Mouse (Mus musculus): ENCODE data around the gene Rac2. TPM values are rescaled to one million over a fixed set of nuclear protein-coding genes. Genes with fewer than 3 reads are reported as not detected.

Gene Rac2
- total RNA-seq, 1 experiment from 2014 or later: 9.0 TPM

GRCm38 (mm10) chr15:78547415-78548335 lies 24.9 kb downstream of the Rac2 start:
- DNase-seq: peak; percentile 58

- DNase-seq: peak; percentile 34
These were observed 26.5 kb downstream of the Rac2 start for GRCm38 (mm10) chr15:78546060-78546459.

DNA sequence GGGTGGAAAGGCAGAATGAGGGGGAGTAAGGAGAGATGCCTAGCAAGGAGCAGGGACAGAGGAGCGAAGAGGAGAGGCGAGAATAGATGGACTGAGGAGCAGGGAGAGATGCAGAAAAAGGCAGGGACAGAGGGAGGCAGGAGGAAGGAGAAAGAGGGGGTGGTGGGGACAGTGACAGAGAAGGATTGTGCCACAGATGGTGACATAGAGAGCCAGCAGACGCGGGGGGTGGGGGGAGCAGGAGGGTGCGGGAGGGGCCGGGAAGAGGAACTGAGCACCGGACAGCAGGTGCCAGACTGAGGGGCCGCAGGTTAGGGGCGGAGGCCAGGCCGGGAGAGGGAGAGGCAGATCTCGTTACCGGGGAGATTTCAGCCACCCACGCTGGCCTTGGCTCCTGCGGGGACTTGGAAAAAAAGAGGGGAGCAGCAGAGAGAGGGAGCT lies 28.0 kb downstream of the Rac2 start, which contains the start of gene Sstr3:
Gene Sstr3, minus strand, starts transcription at position 125 of the 441 bp plus-strand sequence.
- DNase-seq: peak; percentile 70

DNA sequence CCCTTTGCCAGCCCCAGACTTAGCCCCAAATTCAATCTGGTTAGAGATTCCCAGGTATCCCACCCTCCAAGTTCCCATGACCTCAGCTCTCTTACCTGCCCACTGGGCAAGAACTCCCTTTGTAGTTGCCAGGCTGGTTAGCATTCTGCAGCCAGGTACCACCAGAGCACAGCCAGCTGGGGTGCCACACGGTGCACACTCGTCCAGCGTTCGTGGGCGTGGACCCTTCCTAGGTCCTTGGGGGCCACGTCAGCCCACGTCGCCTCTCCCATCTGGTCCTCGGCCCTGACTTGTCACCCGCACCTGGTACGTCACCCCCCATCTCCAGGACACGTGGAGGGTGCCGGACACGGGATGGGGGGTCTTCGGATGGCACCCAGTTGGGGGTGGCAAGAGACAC lies 28.5 kb downstream of the Rac2 start:
- DNase-seq: no peak

GRCm38 (mm10) chr15:78542767-78543303 lies 29.7 kb downstream of the Rac2 start:
- DNase-seq: no peak

- no peak for DNase-seq
These were observed 30.4 kb downstream of the Rac2 start for GRCm38 (mm10) chr15:78542098-78542766.

GRCm38 (mm10) chr15:78541606-78542005 lies 31.0 kb downstream of the Rac2 start:
- DNase-seq: no peak

- DNase-seq: no peak
These were observed 31.5 kb downstream of the Rac2 start for GRCm38 (mm10) chr15:78541036-78541435.

DNA sequence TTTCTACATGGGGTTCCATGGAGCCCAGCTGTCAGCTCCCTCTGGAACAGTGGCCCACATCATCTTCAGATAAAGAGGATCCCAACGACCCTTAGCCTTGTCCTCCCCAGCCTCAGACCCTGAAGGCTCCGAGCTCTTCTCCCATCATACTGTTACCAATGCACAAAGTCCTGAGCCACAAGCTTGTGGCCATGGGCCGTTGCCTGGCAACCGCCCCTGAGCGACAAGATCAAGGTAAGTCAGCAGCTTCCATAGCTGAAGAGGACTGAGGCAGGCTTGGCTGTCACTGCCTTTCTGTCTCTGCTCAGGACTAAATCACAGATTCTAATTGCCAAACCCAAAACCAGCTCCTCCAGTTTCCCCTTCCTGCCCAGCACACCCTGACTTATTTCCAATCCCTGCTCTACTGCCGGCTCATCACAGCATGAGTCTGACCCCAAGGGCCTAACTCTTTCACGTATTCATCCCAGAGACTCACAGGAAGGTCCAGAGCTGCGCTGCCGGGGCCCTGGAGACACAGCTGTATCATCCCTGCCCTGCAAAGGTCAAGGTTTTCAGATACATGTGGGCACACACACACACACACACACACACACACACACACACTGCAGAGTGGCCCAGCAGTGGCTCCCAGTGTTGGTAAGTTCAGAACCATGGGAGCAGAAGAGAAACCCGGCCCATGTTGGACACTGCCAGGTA lies 36.7 kb downstream of the Rac2 start:
- DNase-seq: peak; percentile 53

DNA sequence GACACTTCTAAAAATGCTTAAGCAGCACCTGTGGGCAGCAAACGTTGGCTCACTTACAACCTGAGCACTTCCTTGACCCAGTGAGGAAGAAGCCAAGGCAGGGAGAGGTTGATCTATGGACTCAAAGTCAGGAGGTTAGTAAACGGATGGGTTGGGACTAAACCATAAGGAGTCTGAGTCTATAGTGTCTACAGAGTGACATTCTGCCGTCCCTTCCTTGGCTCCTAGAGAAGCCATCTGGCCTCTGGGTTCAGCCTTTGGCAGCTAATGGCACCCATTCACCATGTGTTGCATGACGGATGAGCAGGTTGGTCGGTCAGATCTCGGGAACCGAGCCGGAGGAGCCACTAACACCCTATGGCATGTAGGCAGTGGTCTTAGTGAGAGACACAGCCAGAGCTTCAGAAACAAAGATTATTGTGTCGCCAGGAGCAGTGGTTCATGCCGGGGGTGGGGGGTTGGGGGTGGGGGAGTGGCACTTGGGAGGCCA lies 39.2 kb downstream of the Rac2 start:
- DNase-seq: no peak

GRCm38 (mm10) chr15:78532566-78533345 lies 39.8 kb downstream of the Rac2 start:
- DNase-seq: no peak

- DNase-seq: peak; percentile 99
These were observed 40.6 kb downstream of the Rac2 start for GRCm38 (mm10) chr15:78531901-78532469.

- DNase-seq: no peak
These were observed 41.2 kb downstream of the Rac2 start for GRCm38 (mm10) chr15:78531451-78531720.

- peak; percentile 86 for DNase-seq
These were observed 41.7 kb downstream of the Rac2 start, which contains the start of gene C1qtnf6 for GRCm38 (mm10) chr15:78530671-78531450. Gene C1qtnf6 (minus strand): TSS chr15:78531416.

- DNase-seq: no peak
These were observed 42.4 kb downstream of the Rac2 start for GRCm38 (mm10) chr15:78530141-78530540.

GRCm38 (mm10) chr15:78529428-78529990 lies 43.1 kb downstream of the Rac2 start:
- DNase-seq: peak; percentile 92

GRCm38 (mm10) chr15:78528726-78529411 lies 43.7 kb downstream of the Rac2 start:
- DNase-seq: peak; percentile 63

DNA sequence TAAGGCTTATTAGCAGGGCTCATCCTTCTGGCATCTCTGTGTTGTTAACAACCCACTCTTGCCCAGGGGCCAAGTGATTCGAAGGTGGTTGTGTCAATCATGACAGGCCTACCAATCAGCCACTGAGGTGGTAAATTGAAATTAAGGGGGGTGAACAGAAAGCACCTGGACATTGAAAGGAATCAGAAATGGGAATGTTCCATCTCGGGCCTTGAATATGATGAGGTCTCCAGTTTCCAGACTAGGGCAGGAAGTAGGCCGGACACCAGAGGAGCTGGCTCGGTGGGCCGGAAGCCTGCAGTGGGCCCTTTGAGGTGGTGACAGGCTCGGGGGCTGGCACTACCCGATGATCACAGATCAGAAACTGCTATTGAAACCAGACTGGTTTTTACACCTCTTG lies 44.6 kb downstream of the Rac2 start:
- peak; percentile 69 for DNase-seq

DNA sequence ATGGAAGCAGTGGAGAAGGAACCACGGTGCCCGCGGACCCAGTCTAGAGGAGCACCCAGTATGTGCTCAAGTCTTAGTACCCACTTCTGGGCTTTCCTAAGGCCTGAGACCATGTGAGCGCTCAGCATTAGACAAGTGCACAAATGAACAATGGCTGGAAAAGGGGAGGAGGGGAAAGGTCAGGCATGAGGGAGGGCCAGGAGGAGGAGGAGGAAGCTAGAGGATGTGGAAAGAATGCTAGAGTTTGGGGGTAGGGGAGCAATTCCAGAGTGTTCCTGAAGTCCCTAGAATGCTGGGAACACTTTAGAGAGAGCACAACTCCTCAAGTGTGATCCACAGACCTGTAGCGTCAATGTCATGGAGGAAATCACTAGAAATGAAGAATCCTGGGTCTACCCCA lies 48.4 kb downstream of the Rac2 start:
- DNase-seq: no peak
